Mouse (Mus musculus): Measurements from ENCODE around the gene Nt5c3b. TPM values are rescaled to one million over a fixed set of nuclear protein-coding genes. Genes with fewer than 3 reads are reported as not detected.
A peak's percentile ranks its signal among the peaks of the same experiment; 100 is the strongest.

Gene Nt5c3b
- total and polyA plus RNA-seq, 2 experiments from 2014 or later = 68.3 to 84.7 TPM

GRCm38 (mm10) chr11:100391081-100391883 lies 50.3 kb downstream of the Nt5c3b start:
- Histone ChIP-seq H3K9ac (replicated peaks; ENCODE audit: low read depth, low read length) (0 out of 2 replicates have a peak overlapping the region, but pooled peaks have one; percentile 32), H3K4me2 (ENCODE audit: low read depth, low read length) (no peak overlapping the region; the same call in 1 of the 2 replicates), H3K27ac (ENCODE audit: low read depth) (peak overlapping the region; percentile 88), H3K4me3 (ENCODE audit: low read depth, low read length) (no peak overlapping the region), H3K27me3 (ENCODE audit: control insufficient read depth, insufficient read depth, low read length) (no peaks in the 10 kb centered on the region), H3K9me3 (replicated peaks; ENCODE audit: control insufficient read depth, low read length) (no peaks in the 10 kb centered on the region), H3K4me1 (ENCODE audit: control insufficient read depth, insufficient read depth) (peaks cover 93% of the 10 kb centered on the region), H3K36me3 (replicated peaks; ENCODE audit: control insufficient read depth, insufficient read depth, low read length) (peaks cover 5% of the 10 kb centered on the region; the same call in 1 of the 2 replicates)
- WGBS = 34% methylated on average over 9 of the region's 9 CpGs
- peak; percentile 62 for ATAC-seq (ENCODE audit: insufficient read depth, low read depth)
- DNase-seq (ENCODE audit: low spot score) = peak; percentile 82
- TF ChIP-seq EP300 (IDR thresholded peaks at IDR 0.05; ENCODE audit: low read depth) (peak; percentile 78; the same call in 1 of the 2 replicates), CTCF (IDR thresholded peaks at IDR 0.05; ENCODE audit: low read depth) (peak; percentile 19; the same call in 1 of the 2 replicates)

GRCm38 (mm10) chr11:100389931-100390445 lies 51.6 kb downstream of the Nt5c3b start:
- H3K9ac ChIP-seq (replicated peaks; ENCODE audit: low read depth, low read length) = peak overlapping the region; percentile 32; the same call in 1 of the 2 replicates
- H3K4me3 ChIP-seq (ENCODE audit: low read depth, low read length) = no peak overlapping the region
- no peaks in the 10 kb centered on the region for H3K27me3 ChIP-seq (ENCODE audit: control insufficient read depth, insufficient read depth, low read length)
- H3K4me2 ChIP-seq (ENCODE audit: low read depth, low read length) = peak overlapping the region; percentile 44
- ATAC-seq (ENCODE audit: insufficient read depth, low read depth) = peak; percentile 21
- peak overlapping the region; percentile 88 for H3K27ac ChIP-seq (ENCODE audit: low read depth)
- no peaks in the 10 kb centered on the region for H3K9me3 ChIP-seq (replicated peaks; ENCODE audit: control insufficient read depth, low read length)
- peak; percentile 59 for DNase-seq (ENCODE audit: low spot score)
- TF ChIP-seq CTCF (IDR thresholded peaks at IDR 0.05; ENCODE audit: low read depth) (no peak), EP300 (IDR thresholded peaks at IDR 0.05; ENCODE audit: low read depth) (peak; percentile 61; the same call in 1 of the 2 replicates)
- H3K4me1 ChIP-seq (ENCODE audit: control insufficient read depth, insufficient read depth) = peaks cover 86% of the 10 kb centered on the region
- H3K36me3 ChIP-seq (replicated peaks; ENCODE audit: control insufficient read depth, insufficient read depth, low read length) = peaks cover 18% of the 10 kb centered on the region
- WGBS = 19% methylated on average over 8 of the region's 8 CpGs

GRCm38 (mm10) chr11:100388588-100388987 lies 53.0 kb downstream of the Nt5c3b start:
- H3K4me1 ChIP-seq (ENCODE audit: control insufficient read depth, insufficient read depth) = peaks cover 72% of the 10 kb centered on the region

GRCm38 (mm10) chr11:100387589-100388375 lies 53.8 kb downstream of the Nt5c3b start:
- WGBS = 20% methylated on average over 14 of the region's 14 CpGs
- Histone ChIP-seq H3K4me1 (ENCODE audit: control insufficient read depth, insufficient read depth) (peaks cover 64% of the 10 kb centered on the region), H3K9ac (replicated peaks; ENCODE audit: low read depth, low read length) (no peak overlapping the region), H3K27ac (ENCODE audit: low read depth) (peak overlapping the region; percentile 88), H3K4me3 (ENCODE audit: low read depth, low read length) (peak overlapping the region; percentile 11; the same call in 1 of the 2 replicates), H3K4me2 (ENCODE audit: low read depth, low read length) (peak overlapping the region; percentile 40), H3K9me3 (replicated peaks; ENCODE audit: control insufficient read depth, low read length) (no peaks in the 10 kb centered on the region), H3K27me3 (ENCODE audit: control insufficient read depth, insufficient read depth, low read length) (no peaks in the 10 kb centered on the region), H3K36me3 (replicated peaks; ENCODE audit: control insufficient read depth, insufficient read depth, low read length) (peaks cover 35% of the 10 kb centered on the region)
- ATAC-seq (ENCODE audit: insufficient read depth, low read depth) (peak; percentile 78), DNase-seq (ENCODE audit: low spot score) (peak; percentile 89)
- TF ChIP-seq EP300 (IDR thresholded peaks at IDR 0.05; ENCODE audit: low read depth) (peak; percentile 37; the same call in 1 of the 2 replicates), CTCF (IDR thresholded peaks at IDR 0.05; ENCODE audit: low read depth) (no peak)

More at GRCm38 (mm10) chr11:100388588-100388987, 53.0 kb downstream of the Nt5c3b start:
- no peak overlapping the region for H3K9ac ChIP-seq (replicated peaks; ENCODE audit: low read depth, low read length)
- no peaks in the 10 kb centered on the region for H3K27me3 ChIP-seq (ENCODE audit: control insufficient read depth, insufficient read depth, low read length)
- H3K36me3 ChIP-seq (replicated peaks; ENCODE audit: control insufficient read depth, insufficient read depth, low read length) = peaks cover 31% of the 10 kb centered on the region
- H3K4me3 ChIP-seq (ENCODE audit: low read depth, low read length) = peak overlapping the region; percentile 11; the same call in 1 of the 2 replicates
- DNase-seq (ENCODE audit: low spot score) = peak; percentile 51
- peak overlapping the region; percentile 40 for H3K4me2 ChIP-seq (ENCODE audit: low read depth, low read length)
- ATAC-seq (ENCODE audit: insufficient read depth, low read depth) = 0 out of 2 replicates have a peak, but pooled peaks have one; percentile 11
- H3K27ac ChIP-seq (ENCODE audit: low read depth) = peak overlapping the region; percentile 88
- no peak for TF ChIP-seq CTCF (IDR thresholded peaks at IDR 0.05; ENCODE audit: low read depth)
- TF ChIP-seq EP300 (IDR thresholded peaks at IDR 0.05; ENCODE audit: low read depth) = peak; percentile 59; the same call in 1 of the 2 replicates
- no peaks in the 10 kb centered on the region for H3K9me3 ChIP-seq (replicated peaks; ENCODE audit: control insufficient read depth, low read length)
- WGBS = 31% methylated on average over 6 of the region's 6 CpGs

GRCm38 (mm10) chr11:100387111-100387510 lies 54.5 kb downstream of the Nt5c3b start:
- ATAC-seq (ENCODE audit: insufficient read depth, low read depth) = no peak
- WGBS = 78% methylated on average over 6 of the region's 6 CpGs

More at GRCm38 (mm10) chr11:100387111-100387510, 54.5 kb downstream of the Nt5c3b start:
- peaks cover 42% of the 10 kb centered on the region for H3K36me3 ChIP-seq (replicated peaks; ENCODE audit: control insufficient read depth, insufficient read depth, low read length)
- H3K4me1 ChIP-seq (ENCODE audit: control insufficient read depth, insufficient read depth) = peaks cover 57% of the 10 kb centered on the region
- no peaks in the 10 kb centered on the region for H3K27me3 ChIP-seq (ENCODE audit: control insufficient read depth, insufficient read depth, low read length)
- no peak overlapping the region for H3K4me3 ChIP-seq (ENCODE audit: low read depth, low read length)
- H3K9ac ChIP-seq (replicated peaks; ENCODE audit: low read depth, low read length) = no peak overlapping the region
- no peak for DNase-seq (ENCODE audit: low spot score)
- no peak for TF ChIP-seq CTCF (IDR thresholded peaks at IDR 0.05; ENCODE audit: low read depth)
- no peak for TF ChIP-seq EP300 (IDR thresholded peaks at IDR 0.05; ENCODE audit: low read depth)
- H3K4me2 ChIP-seq (ENCODE audit: low read depth, low read length) = no peak overlapping the region
- H3K27ac ChIP-seq (ENCODE audit: low read depth) = peak overlapping the region; percentile 88
- H3K9me3 ChIP-seq (replicated peaks; ENCODE audit: control insufficient read depth, low read length) = no peaks in the 10 kb centered on the region
